Mouse (Mus musculus): ENCODE measurements at regions not wholly inside any gene's neighbourhood (a gene's known extent, or its start where the extent isn't known, plus 50 kb on each side); places are given as distances from the start of the nearest gene placed in this dataset.

DNA sequence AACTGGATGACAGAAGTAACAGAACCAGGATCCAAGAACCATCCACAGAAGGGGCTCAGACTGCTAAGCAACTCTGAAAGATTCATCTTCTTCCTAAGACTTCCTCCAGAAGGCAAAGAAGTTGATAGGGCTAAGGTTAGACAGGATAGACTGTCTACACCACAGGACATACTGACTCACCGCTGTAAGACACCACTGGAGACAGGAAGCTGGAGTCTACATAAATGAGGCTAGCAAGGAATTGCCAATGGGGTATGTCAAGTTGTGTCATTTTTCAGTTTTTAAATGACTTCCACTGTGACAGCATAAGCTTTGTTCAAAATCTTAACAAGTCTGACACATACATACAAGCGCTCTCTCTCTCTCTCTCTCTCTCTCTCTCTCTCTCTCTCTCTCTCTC is 645.4 kb upstream of the Gm10131 start:
- DNase-seq: no peak

DNA sequence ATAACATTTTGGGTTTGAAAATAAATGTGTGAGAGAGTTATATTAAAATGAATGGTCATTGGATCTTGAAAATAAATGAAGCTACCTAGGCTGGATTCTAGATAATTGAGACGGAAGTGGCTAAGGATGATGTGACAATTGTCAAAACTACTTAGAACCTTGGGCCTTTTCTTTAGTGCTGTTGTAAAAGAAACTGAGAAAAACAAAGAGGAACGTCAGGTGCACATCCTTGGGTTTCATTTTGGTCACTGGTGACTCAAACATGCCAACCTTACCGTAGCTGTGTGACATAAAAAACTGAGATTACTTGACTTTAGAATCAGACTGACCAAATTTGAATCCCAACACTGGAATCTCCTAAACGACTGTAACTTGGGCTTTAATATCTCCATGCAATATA is 644.6 kb upstream of the Gm10131 start:
- no peak for DNase-seq

DNA sequence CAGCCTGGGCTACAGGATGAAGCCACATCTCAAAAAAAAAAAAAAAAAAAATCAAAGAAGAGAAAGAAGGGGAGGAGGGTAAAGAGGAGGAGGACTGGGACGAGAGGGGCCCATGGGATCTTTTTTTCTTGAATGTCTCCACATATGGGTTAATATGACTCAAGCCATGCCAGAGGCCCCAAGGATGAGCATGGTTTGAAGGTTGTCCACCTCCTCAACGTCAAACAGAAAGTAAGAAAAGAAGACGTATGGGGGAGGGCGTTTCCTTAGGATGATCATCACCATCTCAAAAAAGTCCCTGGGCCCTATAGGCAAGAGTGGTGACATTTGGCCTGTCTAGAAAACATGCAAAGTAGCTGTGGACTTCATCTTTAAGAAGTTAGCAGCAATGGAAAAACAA is 643.9 kb upstream of the Gm10131 start:
- no peak for DNase-seq

DNA sequence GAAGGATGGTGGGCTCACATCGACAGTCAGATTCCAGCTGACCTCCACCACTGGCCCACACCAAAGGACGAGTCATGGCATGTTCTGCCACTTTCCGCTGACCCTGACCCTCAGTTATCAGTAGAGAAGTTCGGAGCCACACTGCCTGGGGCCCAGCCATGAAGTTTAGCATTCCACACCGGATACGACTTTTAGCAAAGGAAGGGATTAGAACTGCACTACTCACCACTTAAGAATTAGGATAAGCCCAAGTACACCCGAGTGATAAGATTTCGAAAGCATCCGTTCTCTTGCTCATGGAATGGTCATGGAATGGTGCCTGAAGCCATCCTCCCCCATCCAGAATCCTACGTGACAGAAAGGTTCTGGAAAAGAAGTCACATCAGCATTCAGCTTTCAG is 641.5 kb upstream of the Gm10131 start:
- no peak for DNase-seq

DNA sequence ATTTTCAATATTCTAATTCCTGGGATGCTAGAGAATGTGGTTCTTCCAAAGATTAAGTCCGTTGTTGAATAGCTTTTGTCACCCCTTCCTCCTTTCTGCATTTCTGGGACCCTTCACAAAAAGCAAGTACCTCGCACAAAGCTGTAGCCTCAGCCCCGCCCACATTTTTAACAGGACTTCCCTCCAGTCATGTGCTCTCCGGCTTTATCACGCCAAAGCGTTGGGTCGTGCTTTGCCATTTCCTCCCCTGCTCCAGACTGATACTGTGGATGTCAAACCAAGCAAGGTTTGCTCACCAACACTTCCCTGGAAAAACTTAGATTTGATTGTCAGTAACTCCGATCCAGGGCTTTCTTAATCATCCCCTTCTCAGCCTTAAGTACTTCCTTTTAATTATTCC is 637.0 kb upstream of the Gm10131 start:
- no peak for DNase-seq

- no peak for DNase-seq
Observed at GRCm38 (mm10) chr8:34745706-34746105, 634.2 kb upstream of the Gm10131 start.

DNA sequence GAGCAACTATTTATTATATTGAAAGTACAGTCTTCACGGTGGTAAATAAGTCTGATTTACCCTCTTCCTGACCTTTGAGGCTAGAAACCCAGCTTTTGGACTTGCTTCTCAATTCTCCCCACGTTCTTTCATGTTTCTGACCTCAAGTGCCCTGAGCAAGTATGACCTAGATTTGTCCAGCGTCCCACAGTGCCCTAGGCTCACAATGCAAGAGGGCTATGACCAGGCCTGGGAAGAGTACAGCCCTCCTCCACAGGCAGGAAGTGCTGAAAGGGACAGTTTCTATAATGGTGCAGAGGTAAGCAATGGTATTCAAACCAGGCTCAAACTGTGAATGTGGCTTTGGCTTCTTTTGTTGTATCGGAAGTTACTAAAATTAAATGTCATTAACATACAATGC is 633.1 kb upstream of the Gm10131 start:
- DNase-seq: no peak

DNA sequence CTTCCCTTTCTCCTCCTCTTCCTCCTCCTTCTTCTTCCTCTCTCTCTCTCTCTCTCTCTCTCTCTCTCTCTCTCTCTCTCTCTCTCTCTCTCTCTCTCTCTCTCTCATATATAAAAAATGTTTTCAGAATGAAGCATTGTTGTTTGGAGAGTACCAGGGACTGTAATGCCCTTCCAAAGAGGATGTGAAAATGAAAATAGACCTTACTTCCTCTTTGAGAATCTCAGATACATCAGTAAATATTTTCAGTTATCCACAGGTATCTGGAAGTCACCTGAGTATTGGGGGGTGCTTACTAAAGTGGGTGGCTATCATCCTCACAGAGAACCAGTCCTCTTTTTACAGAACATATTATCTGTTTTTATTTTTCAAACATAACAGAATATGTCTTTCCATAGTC is 632.6 kb upstream of the Gm10131 start:
- DNase-seq: no peak

GRCm38 (mm10) chr8:34743137-34743536 is 631.6 kb upstream of the Gm10131 start:
- DNase-seq: no peak

GRCm38 (mm10) chr8:34740836-34741235 is 629.3 kb upstream of the Gm10131 start:
- no peak for DNase-seq

DNA sequence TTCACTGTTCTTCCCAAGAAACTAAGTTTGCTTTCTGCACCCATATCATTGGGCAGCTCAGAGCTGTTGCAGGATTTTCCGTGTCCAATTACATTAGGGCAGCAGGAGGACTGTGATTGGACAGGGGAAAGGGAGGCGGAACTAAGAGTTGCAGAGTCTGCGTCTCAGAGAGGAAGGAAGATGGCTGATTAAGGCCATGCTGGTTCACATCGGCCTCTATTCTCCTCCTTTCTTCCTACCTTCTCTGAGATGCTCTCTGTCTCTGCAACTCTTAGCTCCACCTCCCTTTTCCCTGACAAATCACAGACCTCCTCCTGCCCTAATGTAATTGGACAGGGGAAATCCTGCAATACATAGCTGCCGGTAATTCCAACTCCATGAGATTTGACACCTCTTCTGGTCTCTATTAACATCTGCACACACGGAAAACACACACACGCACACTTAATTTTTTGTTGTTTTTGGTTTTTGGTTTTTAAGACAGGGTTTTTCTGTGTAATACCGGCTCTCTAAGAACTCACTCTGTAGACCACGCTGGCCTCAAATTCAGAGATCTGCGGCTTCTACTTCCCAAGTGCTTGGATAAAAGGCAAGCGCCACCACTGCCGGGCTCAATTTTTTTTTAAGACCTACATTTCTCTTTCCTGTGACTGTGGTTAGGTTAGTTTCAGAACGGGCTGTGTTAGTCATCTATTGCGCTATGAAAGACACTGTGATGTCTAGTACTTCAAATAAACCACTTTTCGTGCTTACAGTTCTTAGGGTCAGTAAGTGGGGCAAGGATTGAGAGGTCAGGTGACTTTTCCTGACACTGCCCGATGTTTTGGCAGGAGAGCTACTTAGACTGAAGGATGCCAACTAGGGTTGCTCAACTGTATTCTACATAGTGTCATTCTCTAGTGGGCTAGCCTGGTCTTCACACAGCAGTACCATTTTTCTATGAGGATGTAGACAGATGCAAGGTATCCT is 628.6 kb upstream of the Gm10131 start:
- DNase-seq: no peak

- DNase-seq: no peak
Observed at GRCm38 (mm10) chr8:34736214-34736613, 624.7 kb upstream of the Gm10131 start.

- no peak for DNase-seq
Observed at GRCm38 (mm10) chr8:34735006-34735405, 623.5 kb upstream of the Gm10131 start.

DNA sequence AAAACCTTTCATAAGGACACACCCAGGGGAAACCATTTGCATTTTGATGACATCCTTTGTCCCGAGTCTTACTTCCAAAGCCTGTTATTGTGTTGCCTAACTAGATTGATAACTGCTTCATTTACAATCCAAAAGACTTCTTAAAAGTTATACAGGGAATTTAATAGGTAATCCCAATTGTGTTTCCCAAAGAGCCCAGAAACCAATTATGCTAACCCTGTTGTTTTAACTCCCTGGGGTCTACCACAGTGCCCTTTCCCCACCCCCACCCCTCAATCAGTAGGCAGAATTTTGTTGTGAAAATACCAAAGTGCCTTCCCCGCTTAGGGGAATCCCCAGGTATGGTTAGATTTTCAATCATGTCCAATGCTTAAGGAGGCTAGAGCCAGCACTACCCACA is 621.3 kb upstream of the Gm10131 start:
- no peak for DNase-seq

GRCm38 (mm10) chr8:34732362-34732761 is 620.8 kb upstream of the Gm10131 start:
- no peak for DNase-seq

DNA sequence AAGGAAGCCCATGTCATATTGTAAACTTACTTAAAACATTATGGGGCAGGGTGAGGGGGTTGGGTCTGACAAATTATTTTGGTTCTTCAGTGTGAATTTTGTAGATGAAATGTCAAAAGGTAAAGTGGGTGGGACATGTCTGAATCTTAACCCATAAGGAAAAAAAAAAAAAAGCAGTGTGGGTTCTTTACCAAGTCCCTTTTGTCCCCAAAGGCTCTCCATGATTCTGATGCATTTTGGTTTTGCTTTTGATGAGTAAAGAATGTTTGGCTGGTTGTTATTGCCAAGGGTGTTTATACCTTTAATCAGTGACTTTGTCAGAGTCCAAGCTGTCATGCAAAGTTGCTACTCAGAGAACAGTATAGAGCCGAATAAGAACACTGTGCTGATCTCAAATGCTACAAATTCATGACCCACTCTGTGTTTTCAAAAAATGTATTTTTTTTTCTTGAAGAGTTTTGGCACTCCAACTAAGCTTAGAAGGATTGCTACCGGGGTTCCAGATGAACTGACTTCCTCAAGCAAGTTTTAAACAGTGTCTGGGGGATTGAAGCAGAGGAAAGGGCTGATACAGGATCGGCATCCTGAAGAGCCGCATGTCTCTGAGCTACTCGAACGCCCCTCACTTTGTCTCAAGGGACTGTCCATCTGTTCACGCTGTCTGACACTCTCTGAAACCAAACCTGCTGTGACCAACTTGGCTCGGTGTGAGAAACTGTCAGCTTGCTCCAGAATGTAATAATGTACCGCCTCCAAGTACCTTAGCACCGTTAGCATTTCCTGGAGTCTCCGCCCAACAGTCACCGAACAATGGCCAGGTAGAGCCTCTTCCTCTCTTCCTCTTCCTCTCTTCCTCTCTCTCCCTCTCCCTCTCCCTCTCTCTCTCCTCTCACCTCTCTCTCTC is 619.8 kb upstream of the Gm10131 start:
- no peak for DNase-seq

DNA sequence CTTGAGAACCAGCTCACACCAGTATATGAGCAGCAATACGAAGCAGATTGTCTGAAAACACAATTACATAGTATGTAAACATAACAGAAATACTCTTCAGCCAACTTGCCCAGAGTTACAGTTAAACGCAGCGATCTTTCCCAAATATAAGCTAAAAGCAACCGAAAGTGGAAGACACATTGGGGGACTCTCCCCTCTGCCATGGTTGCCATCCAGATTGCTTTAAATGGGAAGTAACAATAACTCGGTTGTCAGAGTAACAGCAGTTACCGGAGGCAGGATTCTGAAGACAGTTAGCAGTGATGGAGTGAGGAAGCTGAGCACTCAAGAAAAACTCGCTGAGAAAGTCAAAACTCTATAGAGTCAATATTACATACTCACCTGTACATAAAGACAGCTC is 618.0 kb upstream of the Gm10131 start:
- no peak for DNase-seq

DNA sequence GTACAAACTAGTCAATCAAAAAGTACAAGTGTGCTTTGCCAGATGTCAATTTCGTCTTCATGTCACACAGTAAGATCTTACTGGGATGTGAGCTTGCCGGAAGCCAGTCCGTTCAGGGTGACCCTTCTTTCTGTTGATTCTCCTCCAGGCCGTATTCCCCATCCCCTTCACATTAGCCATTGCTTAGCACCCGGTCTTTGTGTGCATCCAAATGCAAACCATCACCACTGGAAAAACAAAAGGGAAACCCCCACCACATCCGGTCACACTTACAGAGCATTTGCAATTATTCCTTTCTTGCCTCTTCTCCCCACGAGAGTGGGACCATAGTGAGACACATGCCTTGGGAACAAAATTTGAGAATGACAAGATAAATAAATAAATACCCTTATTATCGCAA is 616.2 kb upstream of the Gm10131 start:
- no peak for DNase-seq

DNA sequence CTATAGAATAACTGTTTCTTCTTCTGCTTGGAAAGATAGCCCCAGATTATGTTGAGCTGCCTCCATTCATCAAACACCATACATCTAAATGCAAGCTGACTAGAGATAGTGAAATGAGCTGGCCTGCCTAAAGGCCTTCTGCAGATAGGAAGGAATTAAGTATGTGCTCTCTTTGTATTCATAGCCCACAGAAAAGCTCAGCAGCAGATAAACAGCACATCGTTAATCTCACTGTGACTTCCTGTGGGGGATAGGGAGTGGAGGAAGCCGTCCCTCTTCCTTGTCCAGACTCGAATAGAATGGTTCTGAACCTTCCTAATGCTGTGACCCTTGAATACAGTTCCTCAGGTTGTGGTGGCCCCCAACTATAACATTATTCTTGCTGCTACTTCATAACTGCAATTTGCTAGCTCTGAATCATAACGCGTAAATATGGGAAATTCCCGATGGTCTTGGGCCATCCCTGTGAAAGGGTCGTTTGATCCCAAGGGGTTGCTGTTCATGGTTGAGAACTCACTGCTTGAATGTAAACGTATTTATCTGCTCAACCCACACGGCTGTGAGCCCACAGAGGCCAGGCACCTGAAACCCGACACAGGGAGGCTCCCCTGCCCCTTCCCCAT is 614.7 kb upstream of the Gm10131 start:
- no peak for DNase-seq

GRCm38 (mm10) chr8:34725546-34725945 is 614.0 kb upstream of the Gm10131 start:
- DNase-seq: no peak

DNA sequence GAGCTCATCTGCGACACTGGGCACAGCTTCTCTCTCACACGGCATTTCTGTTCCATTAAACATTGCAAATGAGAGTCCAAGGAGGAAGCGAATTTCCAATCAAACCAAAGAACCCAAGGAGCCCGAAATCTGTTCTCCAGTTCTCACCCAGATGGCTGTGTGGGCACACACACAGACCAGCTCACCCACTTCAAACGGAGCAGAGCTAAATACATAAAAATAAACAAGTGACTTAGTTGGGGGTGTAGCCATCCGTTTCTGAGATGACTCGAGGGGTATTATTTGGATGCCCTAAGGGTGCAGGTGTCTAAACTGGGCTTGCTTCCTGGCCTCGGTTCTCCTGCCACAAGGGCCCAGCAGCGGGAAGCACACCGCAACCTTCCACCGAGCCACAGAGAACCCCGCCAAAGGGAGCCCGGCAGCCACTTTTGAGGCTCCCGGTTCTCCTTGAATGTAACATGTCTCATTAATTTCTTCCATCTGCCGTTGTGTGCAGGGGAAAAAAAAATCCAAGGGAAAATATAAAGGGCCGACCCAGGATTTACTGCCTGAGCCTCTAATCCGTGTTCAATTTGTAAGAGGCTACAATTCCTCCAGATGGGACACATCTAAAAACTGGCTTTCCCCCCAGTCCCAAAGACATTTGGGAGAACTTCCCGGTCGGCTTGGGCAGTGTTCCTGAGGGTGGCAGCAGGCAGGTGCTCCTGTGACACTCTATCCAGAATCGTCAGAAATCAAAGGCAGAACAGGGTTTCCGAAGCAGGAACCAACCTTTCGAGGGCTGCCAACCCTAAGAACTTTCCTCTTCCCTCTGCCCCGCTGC is 598.6 kb upstream of the Gm10131 start:
- DNase-seq: no peak

DNA sequence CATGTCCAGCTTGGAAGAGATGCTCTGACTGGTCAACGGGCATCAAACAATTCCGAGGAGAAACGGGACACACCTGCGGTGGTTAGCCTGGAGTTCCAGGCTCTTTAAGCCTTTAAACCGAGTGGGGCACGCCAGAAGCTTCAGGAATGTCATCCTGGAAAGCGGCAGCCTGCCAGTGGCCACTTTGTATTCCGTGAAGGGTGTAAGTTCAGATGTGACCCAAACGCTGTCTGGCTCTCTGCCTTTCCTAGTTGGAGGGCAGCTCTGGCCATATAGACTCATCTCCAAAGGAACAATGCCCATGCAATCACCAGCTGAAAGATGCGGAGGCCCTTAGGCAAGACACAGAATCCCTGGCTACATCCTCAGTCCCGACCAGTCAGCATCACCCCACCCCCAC is 597.8 kb upstream of the Gm10131 start:
- no peak for DNase-seq

All from kidney, adult 8-10 months (tissue).